ENCODE assay signal across 20 mouse cellular contexts in genomic region chr8:46545854-46546253, GRCm38 (mm10). TPM values are rescaled to one million over a fixed set of nuclear protein-coding genes. Genes with fewer than 3 reads are reported as not detected.
DNase-seq lines count a peak whose midpoint lies in the region; ATAC-seq lines count a peak whose summit lies in the region.
"Had no signal": no experiment of that assay in that cellular context is flagged by ENCODE, and none has a peak within 500 bp of the region (broad histone marks: within the 10 kb centered on the region; RNA-seq: fewer than 3 reads in every experiment).

No protein-coding gene starts in this region.

- H3K27me3 ChIP-seq in heart, embryonic 13.5 days (replicated peaks): no peaks in the 10 kb centered on the region
- no peaks in the 10 kb centered on the region for H3K27me3 ChIP-seq in liver, embryonic 12.5 days (replicated peaks)
- no peaks in the 10 kb centered on the region for H3K27me3 ChIP-seq in liver, embryonic 11.5 days (replicated peaks; ENCODE audit: control insufficient read depth, insufficient read depth, low read length)
- H3K27me3 ChIP-seq: forebrain, embryonic 13.5 days; hindbrain, embryonic 12.5 days; neural tube, embryonic 15.5 days had no signal

- no peaks in the 10 kb centered on the region for H3K36me3 ChIP-seq in heart, embryonic 13.5 days
- no peaks in the 10 kb centered on the region for H3K36me3 ChIP-seq in liver, embryonic 12.5 days
- no peaks in the 10 kb centered on the region for H3K36me3 ChIP-seq in liver, embryonic 11.5 days (ENCODE audit: control insufficient read depth, insufficient read depth, low read length)
- H3K36me3 ChIP-seq: hindbrain, embryonic 12.5 days; neural tube, embryonic 15.5 days had no signal

- ATAC-seq in heart, embryonic 13.5 days (ENCODE audit: extremely low read depth, insufficient number of reproducible peaks, low FRiP score, low TSS enrichment): no peak
- no peak for ATAC-seq in liver, embryonic 12.5 days
- no peak for ATAC-seq in liver, embryonic 11.5 days (replicated peaks; ENCODE audit: low FRiP score)
- ATAC-seq: CD4-positive, CD25-positive, alpha-beta regulatory T cell, adult 4 months; forebrain, embryonic 13.5 days; intestine, postnatal 0 days had no signal

- H3K4me1 ChIP-seq in heart, embryonic 13.5 days: peaks cover 15% of the 10 kb centered on the region
- H3K4me1 ChIP-seq in liver, embryonic 12.5 days: peaks cover 57% of the 10 kb centered on the region
- H3K4me1 ChIP-seq in liver, embryonic 11.5 days (replicated peaks; ENCODE audit: control insufficient read depth, insufficient read depth, low read length): peaks cover 7% of the 10 kb centered on the region
- H3K4me1 ChIP-seq: forebrain, embryonic 13.5 days; hindbrain, embryonic 12.5 days had no signal

- H3K4me3 ChIP-seq in heart, embryonic 13.5 days: no peak overlapping the region
- H3K4me3 ChIP-seq in liver, embryonic 12.5 days: no peak overlapping the region
- H3K4me3 ChIP-seq in liver, embryonic 11.5 days (ENCODE audit: low read depth, low read length): no peak overlapping the region
- H3K4me3 ChIP-seq: forebrain, embryonic 13.5 days; hindbrain, embryonic 12.5 days; left cerebral cortex, adult 2 months; neural tube, embryonic 15.5 days had no signal

- no peak overlapping the region for H3K4me2 ChIP-seq in heart, embryonic 13.5 days
- peak overlapping the region; percentile 71; the same call in 1 of the 2 replicates for H3K4me2 ChIP-seq in liver, embryonic 12.5 days
- no peak overlapping the region for H3K4me2 ChIP-seq in liver, embryonic 11.5 days
- H3K4me2 ChIP-seq: forebrain, embryonic 13.5 days; hindbrain, embryonic 12.5 days; neural tube, embryonic 15.5 days had no signal

- peak overlapping the region; percentile 70; the same call in 1 of the 2 replicates for H3K27ac ChIP-seq in heart, embryonic 13.5 days (replicated peaks)
- H3K27ac ChIP-seq in liver, embryonic 12.5 days: peak overlapping the region; percentile 99
- H3K27ac ChIP-seq in liver, embryonic 11.5 days (ENCODE audit: low read depth, low read length): no peak overlapping the region; the same call in 1 of the 2 replicates
- H3K27ac ChIP-seq: forebrain, embryonic 13.5 days; hindbrain, embryonic 12.5 days; left cerebral cortex, adult 2 months; macrophage; neural tube, embryonic 15.5 days had no signal

- no peak overlapping the region for H3K9ac ChIP-seq in heart, embryonic 13.5 days
- H3K9ac ChIP-seq in liver, embryonic 12.5 days: peak overlapping the region; percentile 73; the same call in 1 of the 2 replicates
- no peak overlapping the region for H3K9ac ChIP-seq in liver, embryonic 11.5 days (ENCODE audit: low read depth, low read length)
- H3K9ac ChIP-seq: forebrain, embryonic 13.5 days; hindbrain, embryonic 12.5 days; neural tube, embryonic 15.5 days had no signal

- no peak for DNase-seq in heart, adult 18-20 months
- peak; percentile 33 for DNase-seq in kidney, adult 9 months
- no peak for DNase-seq in kidney, postnatal 4 days
- no peak for DNase-seq in liver, embryonic 11.5 days (ENCODE audit: low spot score)
- no peak for DNase-seq in cerebellum, adult 11 months
- no peak for DNase-seq in thymus, postnatal 36 days
- DNase-seq: cerebellum, adult 9-10 months; layer of hippocampus, adult 9-11 months; right cerebral cortex, adult 18-20 months; thymus, postnatal 14 days had no signal

- WGBS in heart, embryonic 13.5 days: 81% methylated on average over 5 of the region's 5 CpGs
- WGBS in liver, embryonic 12.5 days (ENCODE audit: insufficient replicate concordance): 84% methylated on average over 5 of the region's 5 CpGs
- WGBS in liver, embryonic 11.5 days: 88% methylated on average over 5 of the region's 5 CpGs

- H3K9me3 ChIP-seq in heart, embryonic 13.5 days: no peaks in the 10 kb centered on the region
- H3K9me3 ChIP-seq in liver, embryonic 12.5 days (replicated peaks): no peaks in the 10 kb centered on the region
- no peaks in the 10 kb centered on the region for H3K9me3 ChIP-seq in liver, embryonic 11.5 days (ENCODE audit: control insufficient read depth, low read length)
- H3K9me3 ChIP-seq: forebrain, embryonic 13.5 days; hindbrain, embryonic 12.5 days; neural tube, embryonic 15.5 days had no signal

RNA-seq across cellular contexts. Expression of gene Cenpu, which starts 6.0 kb away (rescaled TPM):
- polyA plus RNA-seq in heart, embryonic 13.5 days (2015; fragmentation: Nextera tagmentation; extraction: Ambion mirVana): 8.7 and 10.2 TPM in 2 replicates
- total RNA-seq in heart, adult 18-20 months (2021): under 1 TPM; 0.49 to 0.97 TPM
- 20.7 and 22.2 TPM in 2 replicates for polyA plus RNA-seq in liver, embryonic 12.5 days (2016; fragmentation: Nextera tagmentation; extraction: Ambion mirVana)
- 22.0 and 29.8 TPM in 2 replicates for polyA plus RNA-seq in liver, embryonic 11.5 days (2014; fragmentation: Nextera tagmentation; extraction: Ambion mirVana)
- total RNA-seq: gastrocnemius, adult 18-20 months had no signal
